Comparison of ENCODE assay signal across 7 mouse cellular contexts in the genomic region with DNA sequence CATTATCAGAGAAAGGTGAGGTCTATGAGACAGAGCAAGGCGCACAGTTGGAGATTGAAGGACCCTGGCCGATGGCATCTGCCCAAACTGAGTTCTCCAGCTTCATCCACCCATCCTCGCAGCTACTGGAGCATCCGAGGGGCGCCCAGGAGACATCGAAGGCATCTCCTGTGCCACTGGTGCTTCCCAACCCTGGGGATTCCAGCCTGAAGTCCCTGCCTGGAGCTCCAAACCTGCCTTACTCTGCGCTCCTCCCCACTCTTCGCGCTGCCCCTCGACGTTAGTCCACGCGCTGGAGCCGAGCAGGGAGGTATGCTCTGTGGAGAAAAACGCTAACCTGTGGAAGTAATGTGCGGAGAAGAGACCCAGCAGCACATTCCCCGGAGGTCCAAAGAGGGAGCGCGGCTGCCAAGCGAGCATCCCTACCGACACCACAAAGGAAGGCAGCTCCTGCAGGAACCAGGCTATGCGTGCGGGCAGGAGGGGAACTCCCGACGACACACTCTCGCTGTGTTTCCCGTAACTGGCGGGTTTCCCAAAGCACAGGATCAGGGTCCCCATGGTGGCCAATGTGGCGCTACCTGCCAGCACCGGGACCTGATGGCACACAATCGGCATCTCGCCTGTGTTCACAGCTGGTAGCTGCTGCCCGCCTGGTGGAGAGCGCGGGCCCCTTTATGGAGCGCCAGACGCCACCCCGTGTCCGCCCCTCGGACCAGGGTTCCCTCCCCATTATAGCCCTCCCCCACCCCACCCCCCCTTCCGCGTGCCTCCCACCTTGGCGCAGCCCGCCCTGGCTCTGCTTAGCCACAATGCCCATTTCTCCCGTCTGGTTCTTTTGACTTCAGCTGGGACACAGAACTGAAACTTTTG. TPM values are rescaled to one million over a fixed set of nuclear protein-coding genes. Genes with fewer than 3 reads are reported as not detected.
DNase-seq lines count a peak whose midpoint lies in the region; ATAC-seq and TF ChIP-seq lines count a peak whose summit lies in the region.

A gene (minus strand): TSS at position 707 of the 873 bp plus-strand sequence.

- no peaks in the 10 kb centered on the region for H3K36me3 ChIP-seq in embryonic facial prominence, embryonic 12.5 days
- H3K36me3 ChIP-seq in kidney, postnatal 0 days (ENCODE audit: insufficient read depth, low read length) = no peaks in the 10 kb centered on the region
- no peaks in the 10 kb centered on the region for H3K36me3 ChIP-seq in stomach, embryonic 14.5 days (ENCODE audit: control insufficient read depth, insufficient read depth, low read length)

- H3K4me2 ChIP-seq in embryonic facial prominence, embryonic 12.5 days (replicated peaks) = peak within 1 kb of the TSS; percentile 53
- H3K4me2 ChIP-seq in kidney, postnatal 0 days (ENCODE audit: low read length) = peak within 1 kb of the TSS; percentile 50
- peak within 1 kb of the TSS; percentile 37 for H3K4me2 ChIP-seq in stomach, embryonic 14.5 days (replicated peaks; ENCODE audit: low read depth, low read length)

- no peaks in the 10 kb centered on the region for H3K9me3 ChIP-seq in embryonic facial prominence, embryonic 12.5 days
- H3K9me3 ChIP-seq in kidney, postnatal 0 days (replicated peaks; ENCODE audit: low read length) = no peaks in the 10 kb centered on the region; the same call in 1 of the 2 replicates
- no peaks in the 10 kb centered on the region for H3K9me3 ChIP-seq in stomach, embryonic 14.5 days (ENCODE audit: control insufficient read depth, low read depth, low read length)

- no peak for ATAC-seq in embryonic facial prominence, embryonic 12.5 days (ENCODE audit: insufficient number of reproducible peaks, insufficient read depth, low FRiP score, low TSS enrichment)
- ATAC-seq in kidney, postnatal 0 days (replicated peaks; ENCODE audit: low FRiP score, low read depth) = no peak
- no peak for ATAC-seq in stomach, embryonic 14.5 days (ENCODE audit: insufficient number of reproducible peaks, insufficient read depth, low FRiP score, low read depth)
- no peak for ATAC-seq in erythroid progenitor cell, adult 5-6 weeks (replicated peaks; ENCODE audit: low FRiP score, poor library complexity, severe bottlenecking)

- no peak within 1 kb of the TSS for H3K27ac ChIP-seq in embryonic facial prominence, embryonic 12.5 days
- no peak within 1 kb of the TSS for H3K27ac ChIP-seq in kidney, postnatal 0 days
- no peak within 1 kb of the TSS for H3K27ac ChIP-seq in stomach, embryonic 14.5 days (ENCODE audit: low read length)

- peaks cover 51% of the 10 kb centered on the region for H3K27me3 ChIP-seq in embryonic facial prominence, embryonic 12.5 days
- peaks cover 39% of the 10 kb centered on the region for H3K27me3 ChIP-seq in kidney, postnatal 0 days (ENCODE audit: insufficient read depth, low read length)
- peaks cover 27% of the 10 kb centered on the region for H3K27me3 ChIP-seq in stomach, embryonic 14.5 days (ENCODE audit: control insufficient read depth, insufficient read depth, low read length)

- 2% methylated on average over 45 of the region's 45 CpGs for WGBS in embryonic facial prominence, embryonic 12.5 days
- WGBS in kidney, postnatal 0 days = under 1% methylated on average over 45 of the region's 45 CpGs
- 2% methylated on average over 45 of the region's 45 CpGs for WGBS in stomach, embryonic 14.5 days

- H3K9ac ChIP-seq in embryonic facial prominence, embryonic 12.5 days = 0 out of 2 replicates have a peak within 1 kb of the TSS, but pooled peaks have one; percentile 19
- no peak within 1 kb of the TSS for H3K9ac ChIP-seq in kidney, postnatal 0 days (ENCODE audit: low read depth, low read length)
- H3K9ac ChIP-seq in stomach, embryonic 14.5 days (replicated peaks; ENCODE audit: low read depth, low read length) = no peak within 1 kb of the TSS

- TF ChIP-seq CTCF in kidney, postnatal 0 days (IDR thresholded peaks at IDR 0.05; ENCODE audit: low read depth) = no peak

- peak within 1 kb of the TSS; percentile 32 for H3K4me3 ChIP-seq in embryonic facial prominence, embryonic 12.5 days
- H3K4me3 ChIP-seq in kidney, postnatal 0 days (replicated peaks; ENCODE audit: low read depth, low read length) = peak within 1 kb of the TSS; percentile 22
- peak within 1 kb of the TSS; percentile 22 for H3K4me3 ChIP-seq in stomach, embryonic 14.5 days (ENCODE audit: low read depth, low read length)

- peaks cover 7% of the 10 kb centered on the region for H3K4me1 ChIP-seq in embryonic facial prominence, embryonic 12.5 days
- peaks cover 8% of the 10 kb centered on the region; the same call in 1 of the 2 replicates for H3K4me1 ChIP-seq in kidney, postnatal 0 days (replicated peaks; ENCODE audit: insufficient read depth, low read length)
- no peaks in the 10 kb centered on the region for H3K4me1 ChIP-seq in stomach, embryonic 14.5 days (ENCODE audit: control insufficient read depth, insufficient read depth, low read length)

- peak; percentile 4 for DNase-seq in right cerebral cortex, postnatal 25 days
- DNase-seq in right cerebral cortex, adult 18-20 months = no peak
- DNase-seq in kidney, postnatal 0 days (ENCODE audit: low spot score) = no peak
- no peak for DNase-seq in thymus, postnatal 36 days

RNA-seq across cellular contexts. Expression of the gene that starts here (rescaled TPM):
- 0.23 and 0.46 TPM in 2 replicates for polyA plus RNA-seq in embryonic facial prominence, embryonic 12.5 days (2016; fragmentation: Nextera tagmentation; extraction: Ambion mirVana)
- 0.08 and 0.22 TPM in 2 replicates for polyA plus RNA-seq in kidney, postnatal 0 days (2015; fragmentation: Nextera tagmentation; extraction: Ambion mirVana)
- polyA plus RNA-seq in stomach, embryonic 14.5 days (2014; fragmentation: Nextera tagmentation; extraction: Ambion mirVana) = not detected in 2 replicates
- not detected in 2 replicates for total RNA-seq in erythroid progenitor cell, adult 5-6 weeks (2015; ENCODE audit: low replicate concordance)
- not detected in 2 replicates for total RNA-seq in erythroid progenitor cell, adult 5-6 weeks (2017; ENCODE audit: low replicate concordance)
